Mouse (Mus musculus) retina, adult 2 months (tissue): ENCODE results near the gene Rab22a.
"Not testable (repeated sequence)": the region's sequence is repeated elsewhere in the genome, so short reads cannot be mapped to it uniquely, and the experiment has no call there.

Experiments
- DNase-seq: peaks from one replicate; pipeline ENCODE4 v3.0.0-alpha.2; 2012; ENCODE audit warnings: low read depth, low spot score

The Rab22a gene

DNA sequence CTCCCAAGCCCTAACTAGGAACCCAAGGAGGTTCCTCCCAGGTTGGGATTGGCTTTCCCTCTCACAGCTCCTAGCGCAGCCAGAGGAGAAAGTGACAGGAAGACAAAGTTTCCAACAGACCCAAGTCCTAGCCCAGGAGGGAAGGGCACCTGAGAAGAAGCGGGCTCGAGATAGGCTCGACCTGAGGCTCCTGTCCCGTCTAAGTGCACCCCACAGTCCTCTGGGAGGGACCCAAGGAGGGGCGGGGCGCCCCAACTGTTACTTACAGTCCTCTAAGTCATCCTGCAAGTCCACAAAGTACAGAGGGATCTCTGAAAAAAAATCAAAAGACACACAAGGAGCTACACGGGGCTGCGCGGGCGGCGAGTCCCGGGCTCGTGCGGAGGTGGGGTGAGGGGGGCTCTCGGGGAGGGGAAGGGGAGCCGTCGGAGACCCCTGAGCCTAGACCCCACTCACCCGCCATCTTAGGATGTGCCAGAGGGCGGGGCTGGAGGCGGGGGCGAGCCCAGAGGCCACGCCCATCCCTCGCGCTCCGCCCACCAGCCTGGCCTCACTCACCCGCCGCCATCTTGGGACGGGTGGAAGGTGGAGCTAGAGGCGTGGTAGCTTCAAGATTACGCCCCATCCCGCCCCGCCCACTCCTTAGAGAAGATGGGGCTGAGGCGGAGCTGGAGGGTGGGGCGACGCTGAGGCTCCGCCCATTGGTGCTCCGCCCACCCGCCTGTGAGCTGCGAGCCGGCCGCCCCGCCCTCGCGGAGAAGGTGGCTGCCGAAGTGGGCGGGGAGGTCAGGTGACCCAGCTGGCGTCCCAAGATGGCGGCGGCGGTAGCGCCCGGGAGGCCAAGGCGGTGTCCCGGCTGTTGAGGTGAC, at the start of gene Rab22a:
Rab22a (plus strand) TSS at position 704 of the 869 bp plus-strand sequence.
- peak; percentile 99 for DNase-seq

DNA sequence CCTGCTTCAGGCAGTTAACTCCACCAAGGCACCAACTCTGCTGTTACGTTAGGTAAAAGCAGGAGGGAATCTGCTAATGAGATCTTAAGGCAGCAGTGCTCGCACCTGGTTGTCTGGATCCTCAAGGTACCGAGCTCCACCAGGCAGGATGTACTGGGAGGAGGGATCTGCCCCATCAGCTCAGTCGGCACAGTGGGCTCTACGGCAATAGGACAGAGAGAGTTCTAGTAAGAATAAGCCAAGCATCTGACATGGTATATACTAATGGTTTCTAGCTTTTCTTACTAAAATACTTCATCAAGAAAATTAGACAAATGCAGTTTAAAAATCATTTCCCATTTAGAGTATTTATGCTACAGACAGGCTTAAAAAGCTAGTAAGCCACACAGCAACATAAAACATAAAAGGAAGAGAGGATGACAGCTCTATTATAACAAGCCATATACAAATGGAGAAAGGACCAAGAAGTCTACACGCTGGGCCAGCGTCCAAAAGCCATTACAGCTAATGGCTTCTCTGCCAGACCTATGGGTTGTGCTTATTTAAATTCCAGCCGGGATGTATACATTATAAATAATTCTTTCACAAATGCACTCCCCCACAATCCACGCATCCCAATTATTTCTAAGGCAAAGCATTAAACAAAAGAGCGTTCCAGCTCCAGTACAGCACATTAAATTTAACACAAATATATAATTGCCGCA, 44.0 kb upstream of the Rab22a start:
- DNase-seq = no peak

DNA sequence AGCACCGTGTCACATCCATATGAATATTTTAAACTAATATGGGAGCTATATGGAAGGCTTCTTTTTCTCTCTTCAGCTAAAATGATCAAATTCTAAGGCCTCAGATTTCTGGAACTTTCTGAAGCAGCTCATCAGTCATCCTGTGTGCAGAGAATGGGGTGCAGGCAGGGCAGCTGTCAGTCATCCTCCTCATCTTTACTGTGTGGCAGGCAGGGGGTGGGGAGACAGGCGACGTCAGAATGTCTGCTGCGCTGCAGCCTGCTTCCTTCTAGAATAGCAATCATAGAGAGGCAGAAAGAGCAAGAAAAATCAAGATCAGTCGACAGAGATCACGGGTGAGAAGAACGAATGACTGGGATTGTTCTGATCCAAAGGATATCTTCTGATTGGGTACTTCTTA, 43.4 kb upstream of the Rab22a start:
- DNase-seq = no peak

DNA sequence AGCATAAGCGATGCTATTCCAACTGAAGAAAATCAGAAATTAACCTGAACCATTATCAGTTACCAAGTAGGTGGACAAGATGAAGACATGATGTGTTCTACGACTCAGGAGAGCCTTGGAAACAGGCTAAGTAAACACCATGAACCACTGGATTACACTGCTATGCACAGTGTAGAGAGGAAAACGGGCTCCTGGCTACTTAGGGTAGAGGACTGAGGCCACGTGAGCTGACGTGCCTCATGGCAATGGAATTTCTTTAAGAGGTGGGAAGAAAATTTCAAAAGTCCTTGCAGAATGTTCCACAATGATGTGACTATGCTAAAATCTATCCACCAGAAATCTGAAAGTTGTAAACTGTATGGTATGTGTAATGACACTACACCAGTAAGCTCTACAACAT, 40.4 kb upstream of the Rab22a start:
- no peak for DNase-seq

DNA sequence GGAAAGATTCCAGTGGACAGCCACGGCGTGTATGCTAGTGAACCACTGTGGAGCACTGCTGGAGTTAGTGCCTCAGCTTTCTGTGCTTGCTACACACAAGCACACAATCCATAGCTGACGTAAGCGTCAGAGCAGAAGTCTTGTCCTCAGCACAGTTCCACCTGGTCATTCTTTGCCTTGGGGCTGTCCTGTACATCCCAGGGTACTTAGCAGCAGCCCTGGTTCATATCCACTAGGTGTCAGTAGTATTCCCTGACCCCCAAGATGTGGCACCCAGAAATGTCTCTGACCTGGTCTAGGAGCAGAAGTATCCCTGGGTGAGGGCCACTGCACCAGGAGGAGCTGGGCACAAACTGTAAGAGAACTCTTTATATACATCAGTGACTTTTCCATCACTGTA, 38.9 kb upstream of the Rab22a start:
- no peak for DNase-seq

DNA sequence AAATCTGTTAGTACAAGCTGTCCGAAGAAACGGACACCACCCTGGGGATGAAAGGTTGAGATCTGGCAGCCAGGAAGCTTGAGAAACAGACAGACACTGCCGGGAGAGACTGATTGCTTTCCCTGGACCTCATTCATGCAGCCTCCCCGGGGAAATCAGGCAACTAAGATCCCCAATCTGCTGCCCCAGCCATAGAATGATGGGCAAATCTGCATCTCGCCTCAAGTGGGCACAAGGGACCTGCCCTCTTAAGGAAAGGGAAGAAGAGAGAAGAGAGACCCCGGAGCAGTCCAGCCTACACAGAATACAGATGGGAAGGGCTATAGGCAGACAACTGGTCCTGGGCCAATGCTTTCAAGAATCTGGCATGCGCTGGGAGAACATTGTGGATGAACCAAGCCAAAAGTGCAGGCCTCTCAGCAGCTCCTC, 37.4 kb upstream of the Rab22a start:
- DNase-seq = no peak

DNA sequence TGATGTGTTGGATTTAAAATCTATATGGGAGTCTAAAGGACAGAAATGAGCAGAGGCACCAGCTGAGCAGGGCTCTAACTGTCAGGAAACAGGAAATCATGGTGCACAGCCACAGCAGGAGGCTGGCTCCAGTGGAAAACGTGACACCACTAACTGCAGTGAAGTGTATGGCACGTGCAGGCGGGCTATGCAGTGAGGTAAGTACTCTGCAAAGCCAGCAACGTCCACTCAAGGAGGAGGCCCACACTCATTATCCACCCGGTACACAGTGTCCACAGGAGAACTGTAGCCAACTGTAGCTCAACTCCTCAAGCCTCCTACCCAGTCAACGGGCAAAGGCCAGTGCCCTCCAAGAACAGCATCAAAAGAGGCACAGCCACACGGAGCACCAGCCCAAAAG, 34.9 kb upstream of the Rab22a start:
- DNase-seq = no peak

DNA sequence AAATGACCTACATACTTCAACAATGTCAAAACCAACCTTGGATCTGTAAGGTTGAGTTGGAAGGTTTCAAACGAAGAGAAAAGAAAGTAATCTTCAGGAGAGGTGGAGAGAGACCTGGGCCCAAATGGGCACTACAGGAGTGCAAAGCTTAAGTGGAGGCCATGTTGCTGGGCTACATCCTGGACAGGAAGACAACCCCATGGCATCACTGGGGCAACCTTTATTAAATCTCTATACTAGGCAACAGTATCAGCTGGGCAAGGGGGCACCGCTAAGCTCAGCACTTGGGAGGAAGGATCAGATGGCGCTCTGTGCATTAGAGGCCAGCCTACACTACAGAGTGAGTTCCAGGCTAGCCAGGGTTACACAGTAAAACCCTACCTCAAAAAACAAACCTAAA, 33.8 kb upstream of the Rab22a start:
- DNase-seq = no peak

DNA sequence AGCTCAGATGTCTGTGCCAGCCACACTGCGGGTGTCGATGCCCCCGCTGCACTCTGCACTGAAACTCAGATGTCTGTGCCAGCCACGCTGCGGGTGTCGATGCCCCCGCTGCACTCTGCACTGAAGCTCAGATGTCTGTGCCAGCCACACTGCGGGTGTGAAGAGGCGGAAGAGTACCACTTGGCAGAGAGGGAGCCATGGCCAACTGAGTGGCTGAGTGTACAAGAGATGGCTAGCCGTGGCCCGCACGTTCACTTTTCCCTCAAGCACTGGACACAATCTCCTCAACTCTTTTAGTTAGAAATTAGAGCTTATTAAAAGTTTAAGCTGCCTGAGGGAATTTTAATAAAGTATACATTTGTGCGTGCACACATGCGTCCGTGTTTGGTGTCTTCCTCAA, 25.5 kb upstream of the Rab22a start:
- not testable (repeated sequence) for DNase-seq

DNA sequence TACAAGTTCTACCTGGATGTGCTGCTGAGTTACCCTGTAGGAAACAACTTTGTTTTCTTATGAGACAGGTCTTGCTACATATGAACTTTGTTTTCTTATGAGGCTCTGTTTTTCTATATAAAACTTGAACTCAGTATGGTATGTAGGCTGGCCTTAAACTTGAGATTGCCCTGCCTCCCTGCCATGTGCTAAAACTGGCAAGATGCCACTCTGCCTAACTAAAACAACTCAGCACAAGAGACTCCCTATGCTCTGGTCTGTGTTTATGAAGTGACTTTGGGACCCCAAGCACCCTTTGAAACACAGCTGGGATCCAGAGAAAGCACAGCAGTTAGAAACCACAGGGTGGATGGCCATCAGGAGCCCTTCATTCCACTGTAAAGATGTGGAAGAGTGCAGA, 18.2 kb upstream of the Rab22a start:
- DNase-seq = no peak

DNA sequence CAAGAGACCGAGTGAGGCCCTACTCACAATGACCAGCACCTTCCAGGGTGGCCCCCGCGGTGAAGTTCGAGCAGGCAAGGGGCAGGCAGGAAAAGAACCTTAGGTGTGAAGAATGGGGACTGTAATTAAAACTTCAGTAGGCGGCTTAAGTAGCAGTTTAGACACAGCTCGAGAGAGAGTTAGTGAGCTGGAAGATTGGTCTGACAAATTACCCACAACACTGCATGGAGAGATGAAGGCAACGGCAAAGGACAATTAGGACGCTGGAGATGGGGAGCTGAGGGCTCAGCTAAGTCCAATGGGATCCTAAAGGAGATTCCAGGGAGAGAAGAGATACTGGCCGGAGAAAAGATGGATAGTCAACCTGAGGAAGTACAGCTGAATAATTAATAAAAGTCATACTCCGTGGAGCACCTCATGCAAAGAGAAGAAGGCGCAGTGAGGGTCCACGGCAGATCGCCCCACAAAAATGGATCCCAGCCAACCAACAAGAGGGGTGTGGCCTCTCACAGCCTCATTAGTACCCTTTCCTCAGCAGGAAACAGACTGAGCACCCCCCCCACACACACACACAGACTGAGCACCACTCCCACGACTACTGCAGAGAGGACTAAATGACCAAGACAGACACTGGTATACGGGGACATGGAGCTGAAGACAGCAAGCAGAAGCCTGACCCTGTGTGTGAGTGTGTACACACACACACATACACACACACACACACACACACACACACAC, 17.1 kb upstream of the Rab22a start:
- no peak for DNase-seq

DNA sequence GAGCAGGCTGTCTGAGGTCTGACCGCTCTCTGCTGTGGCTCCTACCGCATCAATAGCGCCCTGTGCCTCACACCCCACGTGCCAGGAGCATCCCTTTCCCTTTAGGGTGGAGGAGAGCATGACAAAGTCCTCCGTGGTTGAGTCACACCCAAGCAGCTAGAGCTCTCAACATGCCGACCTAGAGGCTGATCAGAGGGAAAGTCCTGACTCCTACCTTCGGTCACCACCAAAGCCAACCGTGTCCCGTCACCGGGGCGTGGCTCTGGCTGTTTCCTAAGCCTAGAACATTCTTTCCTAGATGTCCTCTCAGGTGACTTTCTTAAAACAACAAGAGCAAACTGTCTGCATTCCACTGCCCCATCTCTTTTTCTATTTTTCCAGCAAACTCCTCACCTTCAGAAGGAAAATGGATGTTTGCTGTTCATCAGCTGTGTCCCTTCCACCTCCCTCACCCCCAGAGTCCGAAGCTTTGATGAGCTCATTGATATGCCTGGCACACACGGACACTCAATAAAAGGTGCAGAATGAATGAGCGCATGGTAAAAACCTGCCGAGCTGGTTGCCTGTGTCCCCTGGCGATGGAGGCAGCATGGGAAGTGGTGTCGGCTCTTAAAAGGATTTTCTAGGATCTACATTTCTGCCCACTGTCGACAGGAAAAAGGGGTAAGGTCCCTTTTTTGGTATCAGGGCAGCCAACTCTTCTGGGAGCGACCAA, 12.2 kb upstream of the Rab22a start:
- no peak for DNase-seq

DNA sequence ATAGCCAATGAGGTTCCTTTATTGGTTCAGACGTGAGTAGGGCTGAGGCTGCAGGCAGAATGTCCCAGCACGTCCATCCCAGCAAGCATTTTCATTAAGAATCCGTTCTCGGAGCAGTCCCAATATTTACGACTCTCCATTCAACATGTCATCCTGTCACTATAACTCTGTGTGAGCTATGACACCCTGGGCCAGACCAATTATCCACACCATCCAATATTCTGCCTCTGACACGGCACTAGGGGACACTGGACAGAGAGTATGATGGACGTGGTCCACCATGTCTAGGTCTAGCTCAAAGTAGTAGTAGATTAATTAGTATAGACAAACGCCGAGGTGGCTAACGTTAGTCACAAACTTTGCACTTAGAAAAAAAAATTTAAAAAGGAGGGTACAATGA, 9.8 kb upstream of the Rab22a start:
- no peak for DNase-seq

DNA sequence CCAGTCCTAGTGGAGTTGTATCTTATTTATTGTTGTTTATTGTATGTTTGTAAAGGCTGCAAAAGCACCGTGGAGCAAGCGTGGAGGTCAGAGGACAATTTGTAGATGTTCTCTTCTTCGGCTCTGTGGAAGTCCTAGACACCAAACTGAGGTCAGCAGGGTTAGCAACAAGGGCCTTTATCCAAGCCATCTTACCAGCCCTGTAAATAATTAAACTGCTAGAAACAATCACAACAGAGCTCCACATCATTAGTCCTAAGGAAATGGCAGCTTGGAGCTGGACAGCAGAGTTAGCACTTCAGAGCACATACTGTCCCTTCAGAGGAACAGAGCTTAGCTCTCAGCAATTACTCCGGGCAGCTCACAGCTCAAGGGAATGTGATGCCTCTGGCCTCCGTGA, 6.0 kb upstream of the Rab22a start:
- DNase-seq = no peak

DNA sequence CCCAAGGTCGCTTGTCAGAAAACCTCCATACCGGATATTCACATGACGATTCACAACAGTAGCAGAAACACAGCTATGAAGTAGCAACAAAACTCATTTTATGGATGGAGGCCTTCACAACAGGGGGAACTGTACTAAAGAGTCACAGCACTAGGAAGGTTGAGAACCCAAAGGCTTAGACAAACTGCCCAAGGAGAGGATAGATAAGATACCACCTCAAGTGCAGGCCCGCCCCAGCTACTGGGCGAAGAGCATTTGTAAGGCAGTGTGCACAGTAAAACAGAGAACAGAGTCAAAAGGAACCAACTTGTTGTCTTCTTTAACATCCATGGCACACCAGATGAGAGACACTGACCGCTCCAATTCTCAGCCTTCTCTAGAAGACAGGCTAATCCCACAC, 1.8 kb upstream of the Rab22a start:
- DNase-seq = no peak

DNA sequence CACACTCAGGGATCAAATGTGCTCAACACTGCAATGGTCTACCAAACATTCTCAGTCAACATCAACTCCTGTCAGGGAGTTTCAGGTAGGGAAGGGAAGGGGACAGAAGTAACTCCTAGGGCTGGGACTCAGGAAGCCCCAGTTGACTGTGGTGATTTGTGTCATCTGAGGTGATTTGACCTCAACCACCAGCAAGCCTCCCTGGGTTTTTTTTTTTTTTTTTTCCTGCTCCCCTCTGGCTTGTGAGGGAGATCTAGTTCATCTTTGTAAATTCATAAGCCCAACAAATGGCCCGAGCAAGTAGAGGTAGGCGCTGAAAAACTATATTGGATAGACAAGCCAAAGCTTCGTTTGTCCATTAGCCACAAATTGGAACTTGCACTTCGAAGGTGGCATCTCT, 1.0 kb upstream of the Rab22a start:
- DNase-seq = no peak

DNA sequence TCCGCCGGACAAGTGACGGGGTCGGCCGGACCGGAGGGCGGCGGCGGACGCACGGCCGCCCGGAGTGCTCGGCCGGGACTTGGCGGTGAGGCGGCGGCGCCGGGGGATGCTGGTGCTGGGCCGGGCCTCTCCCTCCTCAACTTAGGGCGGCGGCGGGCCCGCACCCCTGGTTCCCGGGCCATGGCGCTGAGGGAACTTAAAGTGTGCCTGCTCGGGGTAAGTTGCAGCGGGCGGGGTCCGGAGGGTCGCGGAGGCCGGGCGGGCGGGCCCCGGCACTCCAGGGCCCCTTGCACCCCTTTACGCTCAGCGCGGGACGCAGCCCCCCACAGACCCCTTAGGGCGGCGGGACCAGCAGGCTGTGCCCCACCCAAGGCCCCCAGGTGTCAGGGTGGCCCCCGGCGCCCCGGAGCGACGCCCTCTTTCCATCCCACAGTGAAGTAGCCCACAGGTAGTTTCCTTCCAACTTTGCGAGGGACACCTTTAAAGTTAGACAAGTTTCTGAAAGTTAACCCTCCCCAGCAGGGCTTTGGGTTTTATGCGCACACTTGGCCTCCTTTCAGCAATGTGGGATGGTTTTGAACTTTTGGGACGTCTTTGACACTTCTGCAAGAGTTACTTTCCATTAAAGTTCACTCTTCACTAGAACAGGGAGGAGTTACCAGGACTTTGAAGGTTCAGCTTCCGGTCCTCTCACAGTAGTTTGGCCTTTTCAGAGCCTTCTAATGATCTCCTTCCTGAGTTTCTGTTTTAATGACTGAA, 545 bp downstream of the Rab22a start:
- no peak for DNase-seq

DNA sequence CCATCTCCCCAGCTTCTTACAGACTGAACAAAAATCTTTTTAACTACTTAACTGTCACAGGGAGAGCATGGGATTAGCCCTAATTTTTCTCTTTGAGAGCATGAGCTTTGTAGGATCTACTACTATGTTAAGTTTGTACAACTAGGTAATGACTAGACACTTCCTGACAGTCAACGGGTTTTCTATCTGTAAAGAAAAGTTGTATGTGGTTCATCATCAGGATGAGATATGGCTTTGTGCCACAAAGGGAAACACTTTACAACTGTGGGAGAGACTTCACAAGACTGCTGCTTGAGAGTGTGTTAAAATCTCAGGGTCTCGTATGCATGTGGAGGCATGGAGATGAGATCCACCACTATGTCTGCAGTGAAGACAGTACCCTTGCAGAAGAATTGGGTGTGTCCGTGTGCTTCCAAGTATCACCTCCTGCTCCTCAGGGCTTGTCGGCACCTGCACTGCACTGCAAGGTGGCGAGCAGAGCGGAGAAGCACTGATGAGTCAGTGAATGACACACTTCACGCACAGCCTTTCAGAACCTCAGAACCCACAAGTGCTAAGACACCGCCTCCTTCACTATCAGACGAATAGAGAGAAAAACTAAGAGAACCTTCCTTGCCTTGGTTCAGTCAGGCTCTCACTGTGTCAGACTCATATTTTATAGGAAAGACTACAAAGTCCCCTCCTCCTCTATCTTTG, 2.8 kb downstream of the Rab22a start:
- DNase-seq = no peak

DNA sequence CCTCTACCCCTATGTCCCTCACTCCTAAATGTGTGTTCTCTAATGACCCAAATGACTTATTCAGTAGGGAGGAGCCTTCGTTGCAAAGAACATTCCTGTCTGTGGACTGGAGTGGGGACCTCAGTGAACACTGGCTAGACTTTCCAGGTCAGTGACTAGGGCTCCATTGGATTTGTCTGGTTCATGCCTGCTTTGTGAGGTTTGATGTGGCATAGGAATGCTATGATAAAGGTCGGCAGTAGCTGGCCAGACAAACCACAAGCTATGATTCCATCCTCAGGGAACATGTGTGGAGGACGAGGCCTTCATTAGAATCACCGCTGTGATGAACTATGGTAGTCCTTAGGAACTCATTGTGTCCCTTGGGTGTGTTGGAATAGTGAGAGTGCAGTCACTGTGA, 5.2 kb downstream of the Rab22a start:
- DNase-seq = no peak

DNA sequence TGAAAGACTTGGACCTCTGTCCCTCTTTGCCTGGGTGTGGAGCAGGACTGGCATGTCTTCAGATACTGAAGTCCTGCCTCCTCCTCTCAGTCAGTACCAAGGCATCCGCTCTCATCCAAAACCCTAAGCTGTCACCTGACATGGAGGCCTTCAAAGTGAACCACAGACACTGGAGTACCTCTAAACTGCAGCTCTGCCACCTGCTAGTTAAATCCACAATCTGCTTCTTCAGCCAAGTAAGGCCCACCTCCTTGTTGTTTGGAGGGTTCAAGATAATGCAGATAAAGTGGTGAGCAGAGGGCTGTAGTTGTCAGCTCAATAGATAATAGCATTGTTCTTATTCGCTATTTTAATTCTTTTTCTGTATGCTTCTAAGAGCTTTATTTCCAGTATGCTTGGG, 5.7 kb downstream of the Rab22a start:
- no peak for DNase-seq
